Mouse (Mus musculus) cerebral cortex, adult 2 months (tissue): ENCODE data around the gene Pus1.

Experiments used
- WGBS: fragments of 180-500 bp; shearing (Covaris S2); methylation state at CpG from one replicate; pipeline ENCODE4 v1.1.7; 2018; 5-methylcytosine and 5-hydroxymethylcytosine counted together

The Pus1 gene

GRCm38 (mm10) chr5:110779998-110780760 is at the start of gene Pus1:
TSS of gene Pus1 (minus strand) at chr5:110780659.
- WGBS = under 1% methylated on average over 57 of the region's 57 CpGs

GRCm38 (mm10) chr5:110827576-110827975 is 47.1 kb upstream of the Pus1 start:
- 91% methylated on average over 5 of the region's 5 CpGs for WGBS

DNA sequence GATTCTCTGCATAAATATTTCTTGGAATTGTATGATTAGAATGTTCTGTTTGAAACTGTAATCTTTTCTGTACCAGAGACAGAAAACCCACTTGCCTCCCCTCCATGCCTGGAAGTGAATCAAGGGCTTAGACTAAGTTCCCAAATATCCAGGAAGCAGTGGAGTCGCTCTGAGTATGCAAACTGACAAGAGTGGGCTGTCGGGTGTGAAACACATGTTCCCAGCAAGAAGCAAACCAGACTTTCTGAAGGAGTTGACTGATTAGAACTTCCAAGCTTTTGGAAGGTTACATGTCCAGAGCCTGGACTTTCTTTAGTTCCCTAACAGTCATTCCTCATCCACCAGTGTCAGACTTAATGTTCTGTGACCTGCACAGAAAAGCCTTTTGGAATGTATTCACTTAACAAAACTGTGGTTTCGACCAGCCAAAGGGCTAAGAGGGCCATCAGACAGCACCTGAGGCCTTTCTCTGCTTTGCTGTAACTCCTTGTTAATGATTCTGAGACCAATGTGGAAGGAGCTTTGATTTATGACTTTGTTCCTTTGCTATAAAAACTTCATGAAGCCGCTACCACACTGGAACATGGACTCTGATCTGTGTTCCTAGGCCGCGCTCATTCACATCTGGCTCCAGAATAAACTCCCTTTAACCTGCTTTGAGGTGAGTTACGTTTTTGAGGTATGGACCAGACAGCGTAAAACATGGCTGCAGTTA is 46.5 kb upstream of the Pus1 start:
- 81% methylated on average over 8 of the region's 8 CpGs for WGBS

- WGBS = 92% methylated on average over 4 of the region's 4 CpGs
These were observed 44.0 kb upstream of the Pus1 start for GRCm38 (mm10) chr5:110824421-110824820.

DNA sequence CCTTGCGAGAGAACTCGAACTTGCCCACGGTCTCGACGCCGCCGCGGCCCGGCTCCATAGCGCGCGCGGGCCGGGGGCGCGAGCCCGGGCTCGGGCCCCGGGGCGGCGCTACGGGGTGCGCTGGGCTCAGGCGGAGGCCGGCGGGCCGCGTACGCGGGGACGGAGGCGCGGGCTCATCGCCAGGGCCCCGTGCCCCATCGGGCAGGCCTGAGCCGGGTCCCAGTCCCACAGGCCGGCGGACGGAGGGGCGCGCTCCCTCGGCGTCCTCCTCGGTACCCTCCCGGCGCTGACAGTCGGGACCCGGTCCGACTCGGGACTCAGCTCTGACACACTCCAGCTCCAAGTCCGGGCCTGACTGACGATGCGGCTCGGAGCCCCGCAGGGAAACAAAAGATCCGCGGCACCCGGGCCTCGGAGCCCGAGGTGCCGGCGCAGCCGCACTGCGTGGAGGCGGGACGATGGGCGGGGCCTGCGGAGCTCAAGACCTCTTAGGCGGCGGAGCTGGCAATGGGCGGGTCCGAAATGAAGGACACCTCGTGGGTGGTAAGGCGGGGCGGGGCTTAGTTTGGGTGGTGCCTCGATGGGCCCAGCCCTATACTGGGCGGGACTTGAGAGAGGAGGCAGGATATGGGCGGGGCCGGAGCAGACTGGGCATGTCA is 29.3 kb upstream of the Pus1 start, which contains the start of gene Ulk1:
Gene Ulk1, minus strand, starts transcription at position 431 of the 659 bp plus-strand sequence.
- under 1% methylated on average over 80 of the region's 80 CpGs for WGBS

DNA sequence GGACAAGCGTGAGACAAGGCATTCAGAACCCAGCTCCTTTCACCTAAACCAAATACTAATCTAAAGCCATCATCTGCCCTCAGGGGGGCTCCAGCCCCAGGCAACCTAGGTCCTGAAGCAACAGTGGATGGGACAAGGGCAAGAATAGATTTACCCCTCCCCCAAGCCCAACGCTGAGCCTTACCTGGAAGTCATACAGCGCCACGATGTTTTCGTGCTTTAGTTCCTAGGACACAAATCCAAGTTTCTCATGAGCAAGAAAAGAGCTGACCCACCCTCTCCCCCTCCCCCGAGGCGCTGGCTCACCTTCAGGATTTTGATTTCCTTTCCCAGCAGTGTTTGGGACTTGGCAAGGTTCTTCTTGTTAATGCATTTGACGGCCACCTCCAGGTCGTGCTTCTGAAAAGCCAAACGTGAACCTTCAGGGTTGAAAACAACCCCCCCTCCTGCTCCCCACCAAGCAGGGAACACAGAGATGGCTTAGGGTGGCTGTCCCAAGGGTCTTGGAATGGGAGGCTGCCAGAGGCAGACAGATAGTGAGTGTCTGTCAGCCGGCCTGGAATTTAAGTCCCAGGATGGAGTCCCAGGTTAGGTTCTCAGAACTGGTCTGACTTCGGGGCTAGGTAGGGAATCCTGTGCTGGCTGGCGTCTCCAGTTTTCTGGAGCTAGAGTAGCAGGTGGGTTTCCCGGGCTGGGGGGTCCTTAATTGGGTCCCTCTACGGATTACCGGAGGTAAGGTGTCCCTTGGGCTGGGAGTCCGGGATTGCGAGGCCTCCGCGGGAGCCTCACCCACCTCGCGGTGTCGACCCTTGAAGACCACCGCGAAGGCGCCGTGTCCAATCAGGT is 28.6 kb upstream of the Pus1 start:
- WGBS = under 1% methylated on average over 27 of the region's 27 CpGs

DNA sequence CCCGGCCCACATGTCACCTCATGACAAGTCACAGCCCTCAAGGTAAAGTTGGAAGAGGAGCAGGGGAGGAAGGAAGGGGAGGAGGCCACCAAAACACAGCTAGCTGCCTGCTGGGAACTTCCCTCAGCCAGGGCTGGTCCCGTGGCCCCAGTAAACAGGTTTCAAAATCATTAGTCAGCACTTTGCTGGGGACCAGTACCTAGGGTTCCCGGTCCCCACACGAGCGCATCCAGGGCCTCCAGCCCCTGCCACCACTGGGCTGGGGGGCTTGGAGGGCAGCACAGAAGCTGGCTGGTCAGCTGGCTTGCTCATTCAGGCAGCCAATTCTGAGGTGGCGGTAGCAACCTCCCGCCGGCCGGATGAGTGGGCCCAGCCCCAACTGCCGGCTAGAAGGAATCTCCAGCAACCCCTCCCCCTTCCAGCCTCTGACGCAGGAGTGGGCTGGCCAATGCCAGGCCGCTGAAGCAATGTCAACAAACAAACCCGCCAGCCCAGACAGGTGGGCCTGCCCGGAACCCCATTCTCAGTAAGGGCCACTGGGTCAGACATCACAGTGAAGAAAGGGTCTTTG is 27.7 kb upstream of the Pus1 start:
- 3% methylated on average over 14 of the region's 14 CpGs for WGBS

DNA sequence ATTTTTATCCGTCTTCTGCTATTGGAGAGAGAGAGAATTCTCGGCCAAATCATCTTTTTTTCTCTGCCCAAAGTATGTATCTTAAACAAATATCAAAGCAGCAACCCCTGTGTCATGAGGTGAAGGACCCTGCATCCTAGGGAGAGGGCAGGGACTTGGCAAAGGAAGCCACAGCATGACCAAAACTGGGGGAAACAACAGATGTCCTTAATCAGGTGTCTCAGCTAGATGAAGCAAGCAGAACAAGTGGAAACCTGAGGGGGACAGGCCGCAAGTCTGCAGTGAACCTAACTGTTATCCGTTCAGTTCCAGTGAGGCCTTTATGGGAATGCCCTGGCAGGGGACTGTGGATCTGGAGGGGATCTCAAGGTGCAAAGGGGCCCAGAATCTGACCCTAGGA is 27.0 kb upstream of the Pus1 start:
- 68% methylated on average over 4 of the region's 4 CpGs for WGBS

DNA sequence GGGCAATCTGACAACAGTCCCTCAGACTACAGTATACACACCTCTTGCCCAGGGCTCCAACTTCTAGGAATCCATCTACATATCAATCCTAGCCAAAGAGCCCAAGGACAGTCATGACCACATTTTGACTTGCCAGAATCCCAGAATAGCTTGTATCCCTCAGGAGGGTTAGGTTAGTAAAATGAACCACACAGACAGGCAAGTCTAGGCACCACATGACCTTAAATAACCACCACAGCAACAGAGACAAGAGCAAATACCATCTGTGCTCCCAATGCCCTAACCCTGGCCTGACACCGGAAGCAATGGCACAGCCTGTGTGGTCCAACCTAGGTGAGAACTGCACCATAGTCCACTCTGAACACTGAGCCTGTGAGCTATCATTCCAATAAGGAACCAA is 26.2 kb upstream of the Pus1 start:
- WGBS = 88% methylated on average over 1 of the region's 1 CpGs

DNA sequence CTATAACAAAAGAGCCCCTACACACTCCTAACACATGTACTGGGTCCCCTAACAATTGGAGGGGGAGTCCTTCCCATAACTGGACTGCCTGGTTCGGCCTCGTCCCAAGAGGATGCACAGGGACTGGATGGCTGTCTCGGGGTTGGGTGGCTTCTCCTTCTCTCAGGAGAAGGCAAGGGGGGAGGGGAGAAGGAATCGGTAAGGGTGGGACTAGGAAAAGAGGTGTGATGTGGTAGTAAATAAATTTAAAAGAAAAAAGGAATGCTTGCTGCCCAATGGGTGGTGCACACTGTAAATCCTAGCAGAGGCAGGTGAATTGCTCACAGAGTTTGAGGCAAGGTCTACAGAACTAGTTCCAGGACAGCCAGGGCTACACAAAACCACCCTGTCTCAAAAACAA is 25.7 kb upstream of the Pus1 start:
- WGBS = 89% methylated on average over 4 of the region's 4 CpGs

DNA sequence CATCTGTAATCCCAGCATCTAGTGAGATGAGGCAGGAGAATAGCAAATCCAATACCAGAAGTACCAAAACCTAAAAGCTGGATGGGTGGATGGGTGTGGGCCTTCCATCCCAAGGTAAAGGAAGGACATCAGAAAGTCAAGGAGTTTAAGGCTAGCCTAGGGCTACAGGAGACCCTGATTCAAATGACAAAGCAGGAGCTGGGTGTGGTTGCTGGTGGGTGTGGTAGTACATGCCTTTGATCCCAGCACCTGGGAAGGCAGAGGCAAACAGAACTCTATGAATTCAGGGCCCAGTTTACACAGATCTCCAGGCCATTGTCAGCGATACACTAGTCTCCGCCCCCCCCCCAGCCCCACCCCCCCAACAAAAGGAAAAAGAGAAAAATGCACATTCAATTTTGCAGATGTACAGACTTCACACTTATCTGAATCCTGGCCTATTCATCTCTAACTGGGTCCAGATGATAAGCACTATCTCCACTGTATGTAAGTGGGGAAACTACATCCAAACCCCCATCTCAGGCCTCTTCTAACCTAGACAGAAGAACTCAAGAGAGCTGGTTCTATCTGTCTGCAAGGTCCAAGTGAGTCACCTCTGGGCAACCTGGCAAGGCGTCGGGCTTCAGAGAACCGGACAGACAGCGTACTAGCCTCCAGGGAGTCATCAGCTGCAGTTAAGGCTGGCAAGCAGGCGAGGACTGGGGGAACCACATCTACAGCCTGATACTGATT is 23.7 kb upstream of the Pus1 start:
- WGBS = 90% methylated on average over 7 of the region's 7 CpGs

- 45% methylated on average over 4 of the region's 4 CpGs for WGBS
These were observed 21.7 kb upstream of the Pus1 start for GRCm38 (mm10) chr5:110802186-110802585.

DNA sequence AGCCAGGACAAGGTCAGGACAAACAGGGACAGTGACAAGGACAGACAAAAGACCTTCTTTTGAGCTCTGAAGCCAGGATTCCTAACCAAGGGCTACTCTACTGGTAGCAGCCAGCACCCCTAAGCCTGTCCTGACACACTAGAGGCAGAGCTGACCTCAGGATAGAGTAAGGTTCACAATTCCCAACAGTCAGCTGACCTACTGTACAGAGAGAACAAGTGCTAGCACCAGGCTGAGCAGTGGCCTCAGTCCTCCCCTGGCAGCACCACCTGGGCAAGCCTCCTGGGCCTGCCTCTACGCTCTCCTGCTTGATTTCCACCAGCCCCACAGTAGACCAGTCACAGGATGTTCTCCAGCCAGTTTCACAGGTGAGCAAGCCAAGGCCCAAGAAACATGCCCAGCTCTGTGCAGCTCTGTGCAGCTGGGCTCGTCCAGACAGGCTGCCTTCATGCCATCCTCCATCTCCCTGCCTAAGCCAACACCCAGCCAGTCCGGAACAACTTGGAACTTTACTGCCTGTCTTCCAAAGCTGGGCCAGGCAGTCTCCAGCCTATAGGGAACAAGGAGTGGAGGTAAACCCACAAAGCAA is 20.7 kb upstream of the Pus1 start:
- 86% methylated on average over 3 of the region's 3 CpGs for WGBS

DNA sequence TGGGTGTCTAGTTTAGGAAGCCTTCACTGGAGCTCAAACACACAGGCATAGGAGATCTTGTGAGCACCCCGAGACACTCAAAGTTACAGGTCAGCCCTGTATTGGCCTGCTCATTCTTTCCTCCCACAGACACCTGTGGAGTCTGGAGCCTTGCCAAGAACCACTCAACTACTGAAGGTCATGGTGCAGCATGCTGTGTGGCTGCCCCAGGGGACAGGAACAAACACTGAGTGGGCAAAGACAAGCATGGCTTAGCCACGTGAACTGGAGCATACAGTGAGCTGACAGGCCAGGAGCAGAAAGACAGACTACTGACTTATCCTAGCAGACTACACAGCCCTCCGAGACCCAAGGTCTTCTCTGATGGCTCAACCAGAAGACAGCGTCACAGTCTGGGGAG is 17.2 kb upstream of the Pus1 start:
- WGBS = 64% methylated on average over 4 of the region's 4 CpGs

- whole genome bisulfite sequencing = 86% methylated on average over 7 of the region's 7 CpGs
These were observed 13.9 kb upstream of the Pus1 start for GRCm38 (mm10) chr5:110794363-110794762.

DNA sequence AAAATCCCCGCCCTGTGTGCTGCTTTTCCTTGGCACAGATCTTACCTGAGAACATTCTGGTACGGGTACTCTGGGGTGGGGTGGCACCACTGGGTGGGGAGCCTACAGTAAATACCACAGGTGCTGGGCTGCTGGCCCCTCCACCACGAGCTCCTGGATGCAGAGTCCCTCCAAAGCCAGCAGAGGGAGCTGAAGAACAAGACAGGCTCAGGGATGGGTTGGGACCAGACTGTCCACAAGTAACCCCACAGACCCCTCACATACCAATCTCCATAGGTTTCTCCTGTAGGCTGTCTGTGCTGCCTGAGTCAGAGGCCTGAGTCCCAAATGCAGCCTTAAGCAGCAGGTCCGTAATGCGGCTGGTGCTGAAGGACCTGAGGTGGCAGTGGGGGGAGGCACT is 8.2 kb upstream of the Pus1 start:
- WGBS = 58% methylated on average over 5 of the region's 5 CpGs

DNA sequence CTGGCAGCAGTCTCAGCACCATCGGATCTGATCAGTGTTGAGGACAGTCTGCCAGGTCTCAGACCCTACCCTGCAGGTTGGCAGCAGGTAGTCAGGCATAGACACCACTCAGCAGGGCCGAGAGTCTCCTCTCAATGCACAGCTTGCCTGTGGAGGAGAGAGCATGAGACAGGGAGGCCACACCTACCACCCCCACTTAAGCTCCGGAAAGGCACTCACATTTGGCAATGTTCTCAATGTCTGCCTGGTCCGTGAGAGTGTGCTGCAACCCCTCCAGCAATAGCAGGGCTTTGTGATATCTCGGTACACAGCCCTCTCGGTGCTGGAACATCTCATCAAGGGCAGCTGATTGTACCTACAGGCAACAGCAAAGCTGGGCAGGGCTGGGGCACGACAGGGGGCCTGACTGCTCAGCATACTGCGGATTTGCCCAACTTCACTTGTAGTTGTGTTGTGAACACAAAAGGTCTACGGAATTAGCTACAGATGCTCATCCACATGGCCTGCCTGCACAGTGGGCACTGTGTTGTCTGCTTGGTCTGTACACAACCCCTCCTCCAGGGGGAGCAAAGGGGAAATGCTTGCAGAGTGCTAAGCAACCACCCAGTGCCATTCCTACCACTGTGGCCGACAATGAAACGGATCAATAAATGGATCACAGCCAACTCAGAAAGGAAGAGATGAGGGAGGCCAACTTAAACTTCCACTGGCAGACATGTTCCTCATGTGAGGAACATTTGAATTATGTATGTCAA is 5.8 kb upstream of the Pus1 start:
- WGBS = 39% methylated on average over 11 of the region's 11 CpGs

- WGBS = 78% methylated on average over 8 of the region's 8 CpGs
These were observed 2.7 kb upstream of the Pus1 start for GRCm38 (mm10) chr5:110783150-110783549.

DNA sequence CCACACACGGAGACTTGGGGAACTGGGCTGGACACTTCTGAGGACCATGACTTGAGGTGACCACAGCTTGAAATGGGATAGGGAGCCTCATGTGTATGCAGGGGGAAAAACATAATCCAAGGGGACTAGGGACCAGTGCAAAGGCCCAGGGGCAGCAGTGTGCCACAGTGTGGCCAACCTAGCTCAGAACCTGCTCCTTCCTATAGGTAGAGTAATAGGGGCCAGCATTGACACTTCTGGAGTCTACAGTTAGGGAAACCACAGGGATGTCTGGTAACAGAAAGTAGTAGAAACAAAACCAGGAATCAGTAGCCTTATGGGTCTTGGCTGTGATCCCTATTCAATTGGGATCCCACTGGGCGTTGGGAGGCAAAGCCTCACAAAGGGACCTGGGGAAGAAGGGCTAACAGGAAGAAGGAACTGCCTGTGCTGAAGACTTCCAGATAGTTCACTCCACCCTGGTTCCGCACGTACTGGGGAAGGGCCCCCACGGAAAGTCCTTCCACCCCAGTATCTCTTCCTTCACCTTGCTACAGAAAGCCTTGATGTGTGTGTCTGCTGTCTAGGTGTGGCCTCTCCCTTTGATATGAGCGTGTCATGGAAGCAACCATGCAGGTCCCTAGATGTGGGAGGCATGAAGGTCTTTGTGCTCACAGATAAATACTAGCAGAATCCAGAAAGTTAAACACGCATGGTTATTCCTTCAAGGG is 1.2 kb upstream of the Pus1 start:
- WGBS = 70% methylated on average over 7 of the region's 7 CpGs
